Mouse (Mus musculus) splenic B cell, adult 2 months (primary cell): Measurements from ENCODE around the gene Lrrc43.

Source experiments
- DNase-seq: peaks from one replicate; pipeline ENCODE4 v3.0.0-alpha.2; 2011; ENCODE audit warnings: low read depth, low spot score
- H3K27me3 ChIP-seq: 2 replicates; pipeline ENCODE4 v1.6.1; 2012; ENCODE audit warnings: mild to moderate bottlenecking, low read length, moderate library complexity, mixed read lengths; ENCODE audit not compliant: control insufficient read depth, poor library complexity, insufficient read depth, severe bottlenecking
- H3K36me3 ChIP-seq: 2 replicates; pipeline ENCODE4 v1.6.1; 2012; ENCODE audit warnings: mild to moderate bottlenecking, low read length, moderate library complexity, mixed read lengths; ENCODE audit not compliant: control insufficient read depth, poor library complexity, insufficient read depth, severe bottlenecking

Lrrc43 gene

GRCm38 (mm10) chr5:123530056-123530455 is 41.0 kb downstream of the Lrrc43 start:
- H3K36me3 ChIP-seq, result peaks cover 30% of the 10 kb centered on the region

GRCm38 (mm10) chr5:123533801-123534200 is 44.7 kb downstream of the Lrrc43 start:
- H3K36me3 ChIP-seq, result peaks cover 27% of the 10 kb centered on the region
- no peak for DNase-seq
- no peaks in the 10 kb centered on the region for H3K27me3 ChIP-seq

More at GRCm38 (mm10) chr5:123530056-123530455, 41.0 kb downstream of the Lrrc43 start:
- no peaks in the 10 kb centered on the region for H3K27me3 ChIP-seq
- DNase-seq, result no peak

- H3K27me3 ChIP-seq, result no peaks in the 10 kb centered on the region
- no peak for DNase-seq
- H3K36me3 ChIP-seq, result peaks cover 9% of the 10 kb centered on the region
Observed at GRCm38 (mm10) chr5:123555693-123556092, 66.6 kb downstream of the Lrrc43 start.

GRCm38 (mm10) chr5:123556451-123556850 is 67.3 kb downstream of the Lrrc43 start:
- H3K27me3 ChIP-seq, result no peaks in the 10 kb centered on the region
- DNase-seq, result no peak
- peaks cover 9% of the 10 kb centered on the region for H3K36me3 ChIP-seq
